Mouse (Mus musculus) midbrain, embryonic 10.5 days (tissue): ENCODE measurements around the gene Slc35b4. TPM values are rescaled to one million over a fixed set of nuclear protein-coding genes. Genes with fewer than 3 reads are reported as not detected.

Experiments
- DNase-seq: peaks from one replicate; pipeline ENCODE4 v3.0.0-alpha.2; 2017; ENCODE audit warnings: low spot score
- H3K27ac ChIP-seq: fragments of 300-500 bp; sonication (generic); replicated peaks from 2 replicates; pipeline ENCODE4 v1.5.1; 2016; ENCODE audit warnings: mild to moderate bottlenecking
- H3K27me3 ChIP-seq: fragments of 300-500 bp; sonication (generic); 2 replicates; pipeline ENCODE4 v1.6.1; 2016; ENCODE audit warnings: low read depth, mild to moderate bottlenecking; ENCODE audit not compliant: poor library complexity, severe bottlenecking
- H3K36me3 ChIP-seq: fragments of 300-500 bp; sonication (generic); 2 replicates; pipeline ENCODE4 v1.6.1; 2016; ENCODE audit warnings: mild to moderate bottlenecking, moderate library complexity
- H3K4me1 ChIP-seq: fragments of 300-500 bp; sonication (generic); 2 replicates; pipeline ENCODE4 v1.6.1; 2016
- H3K4me3 ChIP-seq: fragments of 300-500 bp; sonication (generic); 2 replicates; pipeline ENCODE4 v1.5.1; 2016; ENCODE audit warnings: mild to moderate bottlenecking, moderate library complexity
- H3K9me3 ChIP-seq: fragments of 300-500 bp; sonication (generic); replicated peaks from 2 replicates; pipeline ENCODE4 v1.6.1; 2016; ENCODE audit warnings: mild to moderate bottlenecking
- WGBS: fragments of 180-500 bp; shearing (Covaris S2); methylation state at CpG from one replicate; pipeline ENCODE4 v1.1.7; 2016; 5-methylcytosine and 5-hydroxymethylcytosine counted together
- polyA plus RNA-seq: library from polyadenylated mRNA; unstranded; fragments of >200 nt; fragmentation: Nextera tagmentation; extraction: Ambion mirVana; gene quantifications from 2 replicates; pipeline ENCODE4 v1.2.1, GENCODE M21; 2016

The Slc35b4 gene
- 50.7 and 54.7 TPM in 2 replicates for polyA plus RNA-seq

GRCm38 (mm10) chr6:34176864-34177247 lies at the start of gene Slc35b4:
Gene Slc35b4, minus strand, starts transcription at chr6:34177111.
- WGBS = under 1% methylated on average over 29 of the region's 29 CpGs

GRCm38 (mm10) chr6:34225004-34225599 lies 48.2 kb upstream of the Slc35b4 start:
- DNase-seq = no peak
- Histone ChIP-seq H3K36me3 (no peaks in the 10 kb centered on the region), H3K4me3 (no peak overlapping the region), H3K27ac (no peak overlapping the region), H3K9me3 (peaks cover 7% of the 10 kb centered on the region), H3K27me3 (no peaks in the 10 kb centered on the region; the same call in 1 of the 2 replicates), H3K4me1 (peaks cover 7% of the 10 kb centered on the region; the same call in 1 of the 2 replicates)
- 90% methylated on average over 3 of the region's 3 CpGs for WGBS

More at GRCm38 (mm10) chr6:34176864-34177247, at the start of gene Slc35b4:
- peak within 1 kb of the TSS; percentile 90 for H3K27ac ChIP-seq
- H3K9me3 ChIP-seq = no peaks in the 10 kb centered on the region
- H3K36me3 ChIP-seq = peaks cover 8% of the 10 kb centered on the region
- peak; percentile 95 for DNase-seq
- H3K27me3 ChIP-seq = no peaks in the 10 kb centered on the region
- H3K4me1 ChIP-seq = peaks cover 19% of the 10 kb centered on the region
- H3K4me3 ChIP-seq = peak within 1 kb of the TSS; percentile 79

GRCm38 (mm10) chr6:34216450-34217319 lies 39.8 kb upstream of the Slc35b4 start:
- H3K27ac ChIP-seq = no peak overlapping the region
- no peaks in the 10 kb centered on the region for H3K36me3 ChIP-seq
- no peaks in the 10 kb centered on the region for H3K27me3 ChIP-seq
- H3K4me3 ChIP-seq = no peak overlapping the region
- no peaks in the 10 kb centered on the region for H3K9me3 ChIP-seq
- H3K4me1 ChIP-seq = no peaks in the 10 kb centered on the region
- WGBS = 73% methylated on average over 9 of the region's 9 CpGs
- DNase-seq = no peak

GRCm38 (mm10) chr6:34205754-34206153 lies 28.8 kb upstream of the Slc35b4 start:
- H3K9me3 ChIP-seq = no peaks in the 10 kb centered on the region
- no peaks in the 10 kb centered on the region for H3K27me3 ChIP-seq
- peaks cover 4% of the 10 kb centered on the region for H3K4me1 ChIP-seq
- 88% methylated on average over 3 of the region's 3 CpGs for WGBS
- H3K36me3 ChIP-seq = no peaks in the 10 kb centered on the region
- H3K4me3 ChIP-seq = no peak overlapping the region
- DNase-seq = no peak
- H3K27ac ChIP-seq = no peak overlapping the region

- DNase-seq = peak; percentile 30
- WGBS = 79% methylated on average over 8 of the region's 8 CpGs
- Histone ChIP-seq H3K4me3 (no peak overlapping the region), H3K9me3 (no peaks in the 10 kb centered on the region), H3K36me3 (no peaks in the 10 kb centered on the region), H3K27ac (no peak overlapping the region), H3K27me3 (no peaks in the 10 kb centered on the region), H3K4me1 (peaks cover 4% of the 10 kb centered on the region)
Measured at GRCm38 (mm10) chr6:34204971-34205572, 28.2 kb upstream of the Slc35b4 start.

GRCm38 (mm10) chr6:34203503-34203902 lies 26.6 kb upstream of the Slc35b4 start:
- H3K4me3 ChIP-seq = no peak overlapping the region
- no peaks in the 10 kb centered on the region for H3K36me3 ChIP-seq
- 0 out of 2 replicates have a peak overlapping the region, but pooled peaks have one; percentile 17 for H3K27ac ChIP-seq
- peaks cover 4% of the 10 kb centered on the region for H3K4me1 ChIP-seq
- no peaks in the 10 kb centered on the region for H3K27me3 ChIP-seq
- no peaks in the 10 kb centered on the region for H3K9me3 ChIP-seq
- 68% methylated on average over 7 of the region's 7 CpGs for WGBS
- DNase-seq = no peak

- Histone ChIP-seq H3K4me3 (no peak overlapping the region), H3K27ac (peak overlapping the region; percentile 61; the same call in 1 of the 2 replicates), H3K27me3 (no peaks in the 10 kb centered on the region), H3K9me3 (no peaks in the 10 kb centered on the region), H3K4me1 (peaks cover 11% of the 10 kb centered on the region), H3K36me3 (no peaks in the 10 kb centered on the region)
- no peak for DNase-seq
- 83% methylated on average over 1 of the region's 1 CpGs for WGBS
Measured at GRCm38 (mm10) chr6:34194981-34195380, 18.1 kb upstream of the Slc35b4 start.

- Histone ChIP-seq H3K4me3 (no peak overlapping the region), H3K9me3 (no peaks in the 10 kb centered on the region), H3K27ac (peak overlapping the region; percentile 61; the same call in 1 of the 2 replicates), H3K4me1 (peaks cover 11% of the 10 kb centered on the region), H3K27me3 (no peaks in the 10 kb centered on the region), H3K36me3 (no peaks in the 10 kb centered on the region)
- DNase-seq = peak; percentile 73
- WGBS = 60% methylated on average over 12 of the region's 12 CpGs
Measured at GRCm38 (mm10) chr6:34193708-34194475, 17.0 kb upstream of the Slc35b4 start.

- Histone ChIP-seq H3K9me3 (no peaks in the 10 kb centered on the region), H3K4me3 (no peak overlapping the region), H3K4me1 (peaks cover 27% of the 10 kb centered on the region), H3K27me3 (no peaks in the 10 kb centered on the region), H3K36me3 (no peaks in the 10 kb centered on the region), H3K27ac (no peak overlapping the region)
- DNase-seq = no peak
- 96% methylated on average over 8 of the region's 8 CpGs for WGBS
Measured at GRCm38 (mm10) chr6:34191401-34191800, 14.5 kb upstream of the Slc35b4 start.

GRCm38 (mm10) chr6:34189494-34189893 lies 12.6 kb upstream of the Slc35b4 start:
- H3K27ac ChIP-seq = no peak overlapping the region; the same call in 1 of the 2 replicates
- peaks cover 24% of the 10 kb centered on the region for H3K4me1 ChIP-seq
- no peak overlapping the region for H3K4me3 ChIP-seq
- H3K27me3 ChIP-seq = no peaks in the 10 kb centered on the region
- no peaks in the 10 kb centered on the region for H3K9me3 ChIP-seq
- 89% methylated on average over 3 of the region's 3 CpGs for WGBS
- no peak for DNase-seq
- H3K36me3 ChIP-seq = no peaks in the 10 kb centered on the region

GRCm38 (mm10) chr6:34187986-34188599 lies 11.2 kb upstream of the Slc35b4 start:
- no peaks in the 10 kb centered on the region for H3K27me3 ChIP-seq
- H3K4me3 ChIP-seq = no peak overlapping the region
- H3K27ac ChIP-seq = peak overlapping the region; percentile 75
- WGBS = 30% methylated on average over 7 of the region's 7 CpGs
- no peaks in the 10 kb centered on the region for H3K36me3 ChIP-seq
- DNase-seq = peak; percentile 31
- peaks cover 16% of the 10 kb centered on the region for H3K4me1 ChIP-seq
- no peaks in the 10 kb centered on the region for H3K9me3 ChIP-seq
